Mouse (Mus musculus): ENCODE measurements around the gene Gm20708. TPM values are rescaled to one million over a fixed set of nuclear protein-coding genes. Genes with fewer than 3 reads are reported as not detected.

Gene Gm20708
- polyA plus RNA-seq, 1 experiment from 2014 or later, result 1.0 TPM

- no peak overlapping the region for H3K9ac ChIP-seq
- no peak overlapping the region for H3K4me2 ChIP-seq (replicated peaks)
- no peaks in the 10 kb centered on the region for H3K27me3 ChIP-seq (ENCODE audit: control insufficient read depth, insufficient read depth, low read length)
- 43% methylated on average over 2 of the region's 2 CpGs for WGBS
- H3K36me3 ChIP-seq (replicated peaks; ENCODE audit: control insufficient read depth, insufficient read depth), result no peaks in the 10 kb centered on the region
- no peak overlapping the region for H3K4me3 ChIP-seq (replicated peaks; ENCODE audit: low read length)
- H3K9me3 ChIP-seq (ENCODE audit: control insufficient read depth, low read length), result no peaks in the 10 kb centered on the region
- no peaks in the 10 kb centered on the region for H3K4me1 ChIP-seq (replicated peaks; ENCODE audit: control insufficient read depth, insufficient read depth, low read length)
- no peak for ATAC-seq (ENCODE audit: low FRiP score)
- H3K27ac ChIP-seq, result no peak overlapping the region
- DNase-seq (ENCODE audit: low spot score), result no peak
Observed at GRCm38 (mm10) chr11:117798160-117798541, 11.3 kb upstream of the Gm20708 start.

GRCm38 (mm10) chr11:117799174-117799573, 10.3 kb upstream of the Gm20708 start:
- DNase-seq (ENCODE audit: low spot score), result no peak
- WGBS, result 76% methylated on average over 5 of the region's 5 CpGs
- H3K4me1 ChIP-seq (replicated peaks; ENCODE audit: control insufficient read depth, insufficient read depth, low read length), result no peaks in the 10 kb centered on the region

GRCm38 (mm10) chr11:117800038-117800437, 9.4 kb upstream of the Gm20708 start:
- H3K4me1 ChIP-seq (replicated peaks; ENCODE audit: control insufficient read depth, insufficient read depth, low read length), result no peaks in the 10 kb centered on the region
- H3K27ac ChIP-seq, result no peak overlapping the region
- H3K27me3 ChIP-seq (ENCODE audit: control insufficient read depth, insufficient read depth, low read length), result no peaks in the 10 kb centered on the region

More at GRCm38 (mm10) chr11:117799174-117799573, 10.3 kb upstream of the Gm20708 start:
- Histone ChIP-seq H3K27me3 (ENCODE audit: control insufficient read depth, insufficient read depth, low read length) (no peaks in the 10 kb centered on the region), H3K4me2 (replicated peaks) (no peak overlapping the region), H3K4me3 (replicated peaks; ENCODE audit: low read length) (no peak overlapping the region), H3K36me3 (replicated peaks; ENCODE audit: control insufficient read depth, insufficient read depth) (no peaks in the 10 kb centered on the region), H3K9ac (no peak overlapping the region), H3K27ac (no peak overlapping the region), H3K9me3 (ENCODE audit: control insufficient read depth, low read length) (no peaks in the 10 kb centered on the region)
- no peak for ATAC-seq (ENCODE audit: low FRiP score)

GRCm38 (mm10) chr11:117801650-117802049, 7.8 kb upstream of the Gm20708 start:
- Histone ChIP-seq H3K27me3 (ENCODE audit: control insufficient read depth, insufficient read depth, low read length) (no peaks in the 10 kb centered on the region), H3K4me2 (replicated peaks) (no peak overlapping the region), H3K4me1 (replicated peaks; ENCODE audit: control insufficient read depth, insufficient read depth, low read length) (no peaks in the 10 kb centered on the region), H3K9ac (no peak overlapping the region), H3K36me3 (replicated peaks; ENCODE audit: control insufficient read depth, insufficient read depth) (no peaks in the 10 kb centered on the region), H3K27ac (no peak overlapping the region), H3K4me3 (replicated peaks; ENCODE audit: low read length) (no peak overlapping the region), H3K9me3 (ENCODE audit: control insufficient read depth, low read length) (no peaks in the 10 kb centered on the region)
- no peak for ATAC-seq (ENCODE audit: low FRiP score)
- no peak for DNase-seq (ENCODE audit: low spot score)
- 81% methylated on average over 7 of the region's 7 CpGs for WGBS

More at GRCm38 (mm10) chr11:117800038-117800437, 9.4 kb upstream of the Gm20708 start:
- H3K4me3 ChIP-seq (replicated peaks; ENCODE audit: low read length), result no peak overlapping the region
- no peak overlapping the region for H3K9ac ChIP-seq
- DNase-seq (ENCODE audit: low spot score), result no peak
- H3K9me3 ChIP-seq (ENCODE audit: control insufficient read depth, low read length), result no peaks in the 10 kb centered on the region
- WGBS, result 89% methylated on average over 7 of the region's 7 CpGs
- no peaks in the 10 kb centered on the region for H3K36me3 ChIP-seq (replicated peaks; ENCODE audit: control insufficient read depth, insufficient read depth)
- no peak overlapping the region for H3K4me2 ChIP-seq (replicated peaks)
- no peak for ATAC-seq (ENCODE audit: low FRiP score)

- Histone ChIP-seq H3K9me3 (ENCODE audit: control insufficient read depth, low read length) (no peaks in the 10 kb centered on the region), H3K4me1 (replicated peaks; ENCODE audit: control insufficient read depth, insufficient read depth, low read length) (no peaks in the 10 kb centered on the region), H3K4me3 (replicated peaks; ENCODE audit: low read length) (no peak overlapping the region), H3K27ac (no peak overlapping the region), H3K4me2 (replicated peaks) (no peak overlapping the region), H3K9ac (no peak overlapping the region), H3K27me3 (ENCODE audit: control insufficient read depth, insufficient read depth, low read length) (no peaks in the 10 kb centered on the region), H3K36me3 (replicated peaks; ENCODE audit: control insufficient read depth, insufficient read depth) (no peaks in the 10 kb centered on the region)
- 91% methylated on average over 3 of the region's 3 CpGs for WGBS
- ATAC-seq (ENCODE audit: low FRiP score), result no peak
- no peak for DNase-seq (ENCODE audit: low spot score)
Observed at GRCm38 (mm10) chr11:117803166-117803688, 6.2 kb upstream of the Gm20708 start.

GRCm38 (mm10) chr11:117806781-117807180, 2.7 kb upstream of the Gm20708 start:
- no peaks in the 10 kb centered on the region for H3K9me3 ChIP-seq (ENCODE audit: control insufficient read depth, low read length)
- 94% methylated on average over 6 of the region's 6 CpGs for WGBS

GRCm38 (mm10) chr11:117810401-117811046, 1.1 kb downstream of the Gm20708 start:
- Histone ChIP-seq H3K36me3 (replicated peaks; ENCODE audit: control insufficient read depth, insufficient read depth) (no peaks in the 10 kb centered on the region), H3K4me2 (replicated peaks) (peak overlapping the region; percentile 84), H3K27me3 (ENCODE audit: control insufficient read depth, insufficient read depth, low read length) (peaks cover 19% of the 10 kb centered on the region), H3K27ac (no peak overlapping the region), H3K4me1 (replicated peaks; ENCODE audit: control insufficient read depth, insufficient read depth, low read length) (peaks cover 18% of the 10 kb centered on the region), H3K4me3 (replicated peaks; ENCODE audit: low read length) (peak overlapping the region; percentile 56), H3K9me3 (ENCODE audit: control insufficient read depth, low read length) (no peaks in the 10 kb centered on the region), H3K9ac (peak overlapping the region; percentile 63; the same call in 1 of the 2 replicates)
- under 1% methylated on average over 21 of the region's 21 CpGs for WGBS
- DNase-seq (ENCODE audit: low spot score) (peak; percentile 66), ATAC-seq (ENCODE audit: low FRiP score) (peak; percentile 80; the same call in 1 of the 2 replicates)

More at GRCm38 (mm10) chr11:117806781-117807180, 2.7 kb upstream of the Gm20708 start:
- Histone ChIP-seq H3K4me2 (replicated peaks) (no peak overlapping the region), H3K4me1 (replicated peaks; ENCODE audit: control insufficient read depth, insufficient read depth, low read length) (peaks cover 18% of the 10 kb centered on the region), H3K27ac (no peak overlapping the region), H3K36me3 (replicated peaks; ENCODE audit: control insufficient read depth, insufficient read depth) (no peaks in the 10 kb centered on the region), H3K4me3 (replicated peaks; ENCODE audit: low read length) (no peak overlapping the region), H3K9ac (no peak overlapping the region), H3K27me3 (ENCODE audit: control insufficient read depth, insufficient read depth, low read length) (peaks cover 19% of the 10 kb centered on the region)
- DNase-seq (ENCODE audit: low spot score) (no peak), ATAC-seq (ENCODE audit: low FRiP score) (no peak)

GRCm38 (mm10) chr11:117813867-117814266, 4.4 kb downstream of the Gm20708 start:
- Histone ChIP-seq H3K4me3 (replicated peaks; ENCODE audit: low read length) (no peak overlapping the region), H3K27ac (no peak overlapping the region), H3K9me3 (ENCODE audit: control insufficient read depth, low read length) (no peaks in the 10 kb centered on the region), H3K4me2 (replicated peaks) (no peak overlapping the region), H3K36me3 (replicated peaks; ENCODE audit: control insufficient read depth, insufficient read depth) (no peaks in the 10 kb centered on the region), H3K9ac (no peak overlapping the region), H3K27me3 (ENCODE audit: control insufficient read depth, insufficient read depth, low read length) (peaks cover 16% of the 10 kb centered on the region), H3K4me1 (replicated peaks; ENCODE audit: control insufficient read depth, insufficient read depth, low read length) (peaks cover 18% of the 10 kb centered on the region)
- no peak for DNase-seq (ENCODE audit: low spot score)
- no peak for ATAC-seq (ENCODE audit: low FRiP score)
- WGBS, result 82% methylated on average over 5 of the region's 5 CpGs

- no peak overlapping the region for H3K4me3 ChIP-seq (replicated peaks; ENCODE audit: low read length)
- H3K4me2 ChIP-seq (replicated peaks), result no peak overlapping the region
- H3K36me3 ChIP-seq (replicated peaks; ENCODE audit: control insufficient read depth, insufficient read depth), result no peaks in the 10 kb centered on the region
- peaks cover 6% of the 10 kb centered on the region for H3K27me3 ChIP-seq (ENCODE audit: control insufficient read depth, insufficient read depth, low read length)
- WGBS, result 96% methylated on average over 6 of the region's 6 CpGs
- DNase-seq (ENCODE audit: low spot score), result no peak
- H3K4me1 ChIP-seq (replicated peaks; ENCODE audit: control insufficient read depth, insufficient read depth, low read length), result peaks cover 10% of the 10 kb centered on the region
- no peak overlapping the region for H3K9ac ChIP-seq
- H3K9me3 ChIP-seq (ENCODE audit: control insufficient read depth, low read length), result no peaks in the 10 kb centered on the region
- H3K27ac ChIP-seq, result no peak overlapping the region
- no peak for ATAC-seq (ENCODE audit: low FRiP score)
Observed at GRCm38 (mm10) chr11:117814704-117815366, 5.4 kb downstream of the Gm20708 start.

Measured in hindbrain, embryonic 14.5 days (tissue).